Mouse (Mus musculus): ENCODE measurements around the gene Pam. TPM values are rescaled to one million over a fixed set of nuclear protein-coding genes. Genes with fewer than 3 reads are reported as not detected.

Gene Pam
- polyA plus RNA-seq, 1 experiment from 2014 or later, result 34.4 TPM

- H3K27me3 ChIP-seq (ENCODE audit: control insufficient read depth, insufficient read depth, low read length), result no peaks in the 10 kb centered on the region
- H3K9ac ChIP-seq, result no peak overlapping the region
- H3K36me3 ChIP-seq (replicated peaks; ENCODE audit: control insufficient read depth, insufficient read depth), result no peaks in the 10 kb centered on the region
- DNase-seq (ENCODE audit: low spot score) (no peak), ATAC-seq (ENCODE audit: low FRiP score) (no peak)
- H3K4me1 ChIP-seq (replicated peaks; ENCODE audit: control insufficient read depth, insufficient read depth, low read length), result no peaks in the 10 kb centered on the region
- H3K27ac ChIP-seq, result no peak overlapping the region
- WGBS, result 23% methylated on average over 2 of the region's 2 CpGs
- no peaks in the 10 kb centered on the region for H3K9me3 ChIP-seq (ENCODE audit: control insufficient read depth, low read length)
- no peak overlapping the region for H3K4me3 ChIP-seq (replicated peaks; ENCODE audit: low read length)
- H3K4me2 ChIP-seq (replicated peaks), result no peak overlapping the region
Observed at GRCm38 (mm10) chr1:98107599-98107998, 12.2 kb upstream of the Pam start.

- 34% methylated on average over 4 of the region's 4 CpGs for WGBS
- H3K4me1 ChIP-seq (replicated peaks; ENCODE audit: control insufficient read depth, insufficient read depth, low read length), result peaks cover 12% of the 10 kb centered on the region
- H3K27ac ChIP-seq, result no peak overlapping the region
- no peak overlapping the region for H3K9ac ChIP-seq
- no peaks in the 10 kb centered on the region for H3K36me3 ChIP-seq (replicated peaks; ENCODE audit: control insufficient read depth, insufficient read depth)
- H3K4me2 ChIP-seq (replicated peaks), result no peak overlapping the region
- no peak overlapping the region for H3K4me3 ChIP-seq (replicated peaks; ENCODE audit: low read length)
- ATAC-seq (ENCODE audit: low FRiP score) (no peak), DNase-seq (ENCODE audit: low spot score) (no peak)
- H3K27me3 ChIP-seq (ENCODE audit: control insufficient read depth, insufficient read depth, low read length), result no peaks in the 10 kb centered on the region
- H3K9me3 ChIP-seq (ENCODE audit: control insufficient read depth, low read length), result no peaks in the 10 kb centered on the region
Observed at GRCm38 (mm10) chr1:98099441-98099840, 4.0 kb upstream of the Pam start.

GRCm38 (mm10) chr1:98097957-98098729 is 2.7 kb upstream of the Pam start:
- Histone ChIP-seq H3K4me3 (replicated peaks; ENCODE audit: low read length) (no peak overlapping the region), H3K27ac (no peak overlapping the region), H3K9me3 (ENCODE audit: control insufficient read depth, low read length) (no peaks in the 10 kb centered on the region), H3K4me2 (replicated peaks) (no peak overlapping the region), H3K27me3 (ENCODE audit: control insufficient read depth, insufficient read depth, low read length) (no peaks in the 10 kb centered on the region), H3K4me1 (replicated peaks; ENCODE audit: control insufficient read depth, insufficient read depth, low read length) (peaks cover 22% of the 10 kb centered on the region), H3K36me3 (replicated peaks; ENCODE audit: control insufficient read depth, insufficient read depth) (no peaks in the 10 kb centered on the region), H3K9ac (no peak overlapping the region)
- WGBS, result 78% methylated on average over 11 of the region's 11 CpGs
- ATAC-seq (ENCODE audit: low FRiP score) (no peak), DNase-seq (ENCODE audit: low spot score) (no peak)

GRCm38 (mm10) chr1:98096396-98096935 is 1.0 kb upstream of the Pam start:
- H3K4me3 ChIP-seq (replicated peaks; ENCODE audit: low read length), result no peak overlapping the region
- H3K27ac ChIP-seq, result no peak overlapping the region
- H3K27me3 ChIP-seq (ENCODE audit: control insufficient read depth, insufficient read depth, low read length), result no peaks in the 10 kb centered on the region
- ATAC-seq (ENCODE audit: low FRiP score), result no peak
- H3K36me3 ChIP-seq (replicated peaks; ENCODE audit: control insufficient read depth, insufficient read depth), result no peaks in the 10 kb centered on the region
- H3K4me1 ChIP-seq (replicated peaks; ENCODE audit: control insufficient read depth, insufficient read depth, low read length), result peaks cover 22% of the 10 kb centered on the region
- H3K9ac ChIP-seq, result no peak overlapping the region
- no peak for DNase-seq (ENCODE audit: low spot score)
- H3K9me3 ChIP-seq (ENCODE audit: control insufficient read depth, low read length), result no peaks in the 10 kb centered on the region
- no peak overlapping the region for H3K4me2 ChIP-seq (replicated peaks)
- 71% methylated on average over 1 of the region's 1 CpGs for WGBS

- H3K9ac ChIP-seq, result peak overlapping the region; percentile 87
- H3K27me3 ChIP-seq (ENCODE audit: control insufficient read depth, insufficient read depth, low read length), result no peaks in the 10 kb centered on the region
- ATAC-seq (ENCODE audit: low FRiP score) (no peak), DNase-seq (ENCODE audit: low spot score) (no peak)
- peaks cover 22% of the 10 kb centered on the region for H3K4me1 ChIP-seq (replicated peaks; ENCODE audit: control insufficient read depth, insufficient read depth, low read length)
- H3K4me2 ChIP-seq (replicated peaks), result peak overlapping the region; percentile 83
- H3K36me3 ChIP-seq (replicated peaks; ENCODE audit: control insufficient read depth, insufficient read depth), result no peaks in the 10 kb centered on the region
- no peaks in the 10 kb centered on the region for H3K9me3 ChIP-seq (ENCODE audit: control insufficient read depth, low read length)
- H3K27ac ChIP-seq, result peak overlapping the region; percentile 76
- peak overlapping the region; percentile 86 for H3K4me3 ChIP-seq (replicated peaks; ENCODE audit: low read length)
- 41% methylated on average over 9 of the region's 9 CpGs for WGBS
Observed at GRCm38 (mm10) chr1:98095991-98096330, 515 bp upstream of the Pam start.

GRCm38 (mm10) chr1:98094811-98095245 is 618 bp downstream of the Pam start:
- peaks cover 22% of the 10 kb centered on the region for H3K4me1 ChIP-seq (replicated peaks; ENCODE audit: control insufficient read depth, insufficient read depth, low read length)
- H3K9me3 ChIP-seq (ENCODE audit: control insufficient read depth, low read length), result no peaks in the 10 kb centered on the region
- H3K36me3 ChIP-seq (replicated peaks; ENCODE audit: control insufficient read depth, insufficient read depth), result no peaks in the 10 kb centered on the region
- H3K4me3 ChIP-seq (replicated peaks; ENCODE audit: low read length), result peak overlapping the region; percentile 86
- peak; percentile 59 for ATAC-seq (ENCODE audit: low FRiP score)
- peak; percentile 50 for DNase-seq (ENCODE audit: low spot score)
- WGBS, result 0% methylated on average over 20 of the region's 20 CpGs
- peak overlapping the region; percentile 87 for H3K9ac ChIP-seq
- peak overlapping the region; percentile 76 for H3K27ac ChIP-seq
- peak overlapping the region; percentile 83 for H3K4me2 ChIP-seq (replicated peaks)
- no peaks in the 10 kb centered on the region for H3K27me3 ChIP-seq (ENCODE audit: control insufficient read depth, insufficient read depth, low read length)

GRCm38 (mm10) chr1:98089336-98089975 is 6.0 kb downstream of the Pam start:
- ATAC-seq (ENCODE audit: low FRiP score) (no peak), DNase-seq (ENCODE audit: low spot score) (no peak)
- Histone ChIP-seq H3K27ac (no peak overlapping the region), H3K36me3 (replicated peaks; ENCODE audit: control insufficient read depth, insufficient read depth) (no peaks in the 10 kb centered on the region), H3K4me2 (replicated peaks) (no peak overlapping the region), H3K9ac (no peak overlapping the region), H3K4me1 (replicated peaks; ENCODE audit: control insufficient read depth, insufficient read depth, low read length) (peaks cover 24% of the 10 kb centered on the region), H3K4me3 (replicated peaks; ENCODE audit: low read length) (no peak overlapping the region), H3K9me3 (ENCODE audit: control insufficient read depth, low read length) (no peaks in the 10 kb centered on the region), H3K27me3 (ENCODE audit: control insufficient read depth, insufficient read depth, low read length) (no peaks in the 10 kb centered on the region)
- WGBS, result 92% methylated on average over 5 of the region's 5 CpGs

- no peak overlapping the region for H3K27ac ChIP-seq
- WGBS, result 31% methylated on average over 3 of the region's 3 CpGs
- no peaks in the 10 kb centered on the region for H3K36me3 ChIP-seq (replicated peaks; ENCODE audit: control insufficient read depth, insufficient read depth)
- no peaks in the 10 kb centered on the region for H3K9me3 ChIP-seq (ENCODE audit: control insufficient read depth, low read length)
- H3K4me2 ChIP-seq (replicated peaks), result no peak overlapping the region
- ATAC-seq (ENCODE audit: low FRiP score) (no peak), DNase-seq (ENCODE audit: low spot score) (no peak)
- no peaks in the 10 kb centered on the region for H3K27me3 ChIP-seq (ENCODE audit: control insufficient read depth, insufficient read depth, low read length)
- no peak overlapping the region for H3K4me3 ChIP-seq (replicated peaks; ENCODE audit: low read length)
- peaks cover 21% of the 10 kb centered on the region; the same call in 1 of the 2 replicates for H3K4me1 ChIP-seq (replicated peaks; ENCODE audit: control insufficient read depth, insufficient read depth, low read length)
- no peak overlapping the region for H3K9ac ChIP-seq
Observed at GRCm38 (mm10) chr1:98086456-98086855, 9.0 kb downstream of the Pam start.

GRCm38 (mm10) chr1:98084596-98085274 is 10.7 kb downstream of the Pam start:
- Histone ChIP-seq H3K9ac (no peak overlapping the region), H3K9me3 (ENCODE audit: control insufficient read depth, low read length) (no peaks in the 10 kb centered on the region), H3K4me2 (replicated peaks) (no peak overlapping the region), H3K4me3 (replicated peaks; ENCODE audit: low read length) (no peak overlapping the region), H3K4me1 (replicated peaks; ENCODE audit: control insufficient read depth, insufficient read depth, low read length) (peaks cover 21% of the 10 kb centered on the region; the same call in 1 of the 2 replicates), H3K36me3 (replicated peaks; ENCODE audit: control insufficient read depth, insufficient read depth) (no peaks in the 10 kb centered on the region), H3K27ac (no peak overlapping the region), H3K27me3 (ENCODE audit: control insufficient read depth, insufficient read depth, low read length) (no peaks in the 10 kb centered on the region)
- no peak for ATAC-seq (ENCODE audit: low FRiP score)
- WGBS, result 65% methylated on average over 13 of the region's 13 CpGs
- no peak for DNase-seq (ENCODE audit: low spot score)
